Mouse (Mus musculus) brain, embryonic 14.5 days (tissue): ENCODE results near the gene Ric1.

Experiments used
- CTCF ChIP-seq: fragments of 200-500 bp; IDR thresholded peaks from 2 replicates; pipeline ENCODE4 v1.5.1; 2012; ENCODE audit warnings: inconsistent platforms, mild to moderate bottlenecking, moderate library complexity, borderline replicate concordance; ENCODE audit not compliant: insufficient read depth, insufficient read length; ENCODE audit errors: extremely low read depth
- POLR2A ChIP-seq: fragments of 200-500 bp; IDR thresholded peaks from 2 replicates; pipeline ENCODE4 v1.6.1; 2012; ENCODE audit warnings: mild to moderate bottlenecking, inconsistent platforms, borderline replicate concordance; ENCODE audit not compliant: poor library complexity, insufficient read depth, insufficient read length, severe bottlenecking; ENCODE audit errors: extremely low read depth

GRCm38 (mm10) chr19:29583734-29584133, 61.7 kb downstream of the Ric1 start:
- TF ChIP-seq POLR2A (no peak), CTCF (no peak)
